Comparison of ENCODE assay signal across 10 mouse cellular contexts in genomic region chr5:25081545-25081944, GRCm38 (mm10). TPM values are rescaled to one million over a fixed set of nuclear protein-coding genes. Genes with fewer than 3 reads are reported as not detected.
DNase-seq lines count a peak whose midpoint lies in the region; ATAC-seq and TF ChIP-seq lines count a peak whose summit lies in the region.
"Had no signal": no experiment of that assay in that cellular context is flagged by ENCODE, and none has a peak within 500 bp of the region (broad histone marks: within the 10 kb centered on the region; RNA-seq: fewer than 3 reads in every experiment).

No protein-coding gene starts in this region.

- no peaks in the 10 kb centered on the region for H3K36me3 ChIP-seq in hindbrain, postnatal 0 days (ENCODE audit: insufficient read depth, low read length)
- H3K36me3 ChIP-seq: heart, embryonic 15.5 days had no signal

- no peak overlapping the region for H3K27ac ChIP-seq in hindbrain, postnatal 0 days
- H3K27ac ChIP-seq: heart, embryonic 15.5 days had no signal

- H3K4me1 ChIP-seq in hindbrain, postnatal 0 days (ENCODE audit: insufficient read depth, low read length), result peaks cover 9% of the 10 kb centered on the region

- H3K4me3 ChIP-seq in hindbrain, postnatal 0 days (ENCODE audit: low read length), result no peak overlapping the region
- H3K4me3 ChIP-seq: heart, embryonic 15.5 days had no signal

- intact Hi-C loops in left cerebral cortex, postnatal 10 days (cut with DNase I), result loop anchor here (5.0 kb wide), 1 partner anchor 54 kb away; no protein-coding TSS in a partner anchor

- H3K9ac ChIP-seq in hindbrain, postnatal 0 days (replicated peaks; ENCODE audit: low read length), result no peak overlapping the region
- H3K9ac ChIP-seq: heart, embryonic 15.5 days; lung, embryonic 14.5 days had no signal

- 77% methylated on average over 16 of the region's 16 CpGs for WGBS in hindbrain, postnatal 0 days

- no peaks in the 10 kb centered on the region for H3K9me3 ChIP-seq in hindbrain, postnatal 0 days (ENCODE audit: low read length)
- H3K9me3 ChIP-seq: heart, embryonic 15.5 days had no signal

- peak; percentile 66 to 86 for DNase-seq in left cerebral cortex, adult 9 months (ENCODE audit: low spot score in 2 of 2)
- DNase-seq in left cerebral cortex, postnatal 10 days (ENCODE audit: extremely low spot score in 1 of 2, low spot score in 2 of 2), result no peak
- peak; percentile 54 for DNase-seq in frontal cortex, postnatal 14 days (ENCODE audit: low spot score in 2 of 2)
- peak; percentile 38 to 45 for DNase-seq in thymus, adult 18-20 months
- DNase-seq in testis, postnatal 14 days (ENCODE audit: low spot score), result no peak
- no peak for DNase-seq in hindbrain, postnatal 0 days (ENCODE audit: low spot score)
- DNase-seq in neural tube, embryonic 10.5 days (ENCODE audit: extremely low spot score, low spot score), result no peak
- DNase-seq: lung, embryonic 14.5 days had no signal

- no peak overlapping the region for H3K4me2 ChIP-seq in hindbrain, postnatal 0 days (ENCODE audit: low read depth, low read length)
- H3K4me2 ChIP-seq: heart, embryonic 15.5 days; lung, embryonic 14.5 days had no signal

- peak; percentile 75 for ATAC-seq in megakaryocyte-erythroid progenitor cell, adult 5-6 weeks (replicated peaks; ENCODE audit: low FRiP score, low TSS enrichment, poor library complexity, severe bottlenecking)
- no peak for ATAC-seq in hindbrain, postnatal 0 days

- no peak for TF ChIP-seq CTCF in hindbrain, postnatal 0 days (IDR thresholded peaks at IDR 0.05; ENCODE audit: low read depth)

- no peaks in the 10 kb centered on the region for H3K27me3 ChIP-seq in hindbrain, postnatal 0 days (ENCODE audit: insufficient read depth, low read length)
- H3K27me3 ChIP-seq: heart, embryonic 15.5 days had no signal

RNA-seq across cellular contexts. Expression of gene Prkag2, which starts 18.9 kb away (rescaled TPM):
- 100 to 1,000 TPM; 125 to 129 TPM for total RNA-seq in left cerebral cortex, postnatal 10 days (2021)
- 6.9 and 9.3 TPM in 2 replicates for total RNA-seq in megakaryocyte-erythroid progenitor cell, adult 5-6 weeks (2014; fragmentation: Nextera tagmentation)
- total RNA-seq in megakaryocyte-erythroid progenitor cell, adult 5-6 weeks (2017), result 9.1 and 13.3 TPM in 2 replicates
- total RNA-seq in hindbrain, postnatal 0 days (2014; rRNA removed), result 31.4 and 38.3 TPM in 2 replicates
- polyA plus RNA-seq in hindbrain, postnatal 0 days (2015; fragmentation: Nextera tagmentation; extraction: Ambion mirVana), result 85.5 and 86.4 TPM in 2 replicates

Comparison
In these comparisons a context has a peak if more than half of its experiments do, and no peak if none do; other contexts are left out.
1. DNase-seq: peak in left cerebral cortex, adult 9 months (2 of 2), frontal cortex, postnatal 14 days (2 of 2) and thymus, adult 18-20 months (2 of 2); none in left cerebral cortex, postnatal 10 days (0 of 2), testis, postnatal 14 days (single experiment), hindbrain, postnatal 0 days (single experiment) and neural tube, embryonic 10.5 days (single experiment).